Mouse (Mus musculus): ENCODE measurements around the gene Vti1a. TPM values are rescaled to one million over a fixed set of nuclear protein-coding genes. Genes with fewer than 3 reads are reported as not detected.

The Vti1a gene
- polyA plus RNA-seq, 1 experiment from 2014 or later: 26.1 TPM

- WGBS: 24% methylated on average over 5 of the region's 5 CpGs
- no peak for ATAC-seq (ENCODE audit: insufficient read depth, low FRiP score, low TSS enrichment)
- Histone ChIP-seq H3K4me3 (ENCODE audit: low read depth, low read length) (no peak overlapping the region), H3K36me3 (ENCODE audit: control insufficient read depth, insufficient read depth, low read length) (no peaks in the 10 kb centered on the region), H3K9ac (ENCODE audit: low read length) (no peak overlapping the region), H3K27ac (ENCODE audit: low read depth, low read length) (0 out of 2 replicates have a peak overlapping the region, but pooled peaks have one; percentile 34), H3K9me3 (ENCODE audit: control insufficient read depth, low read length) (no peaks in the 10 kb centered on the region), H3K27me3 (ENCODE audit: control insufficient read depth, insufficient read depth, low read length) (no peaks in the 10 kb centered on the region), H3K4me1 (ENCODE audit: control insufficient read depth, insufficient read depth, low read length) (no peaks in the 10 kb centered on the region; the same call in 1 of the 2 replicates), H3K4me2 (ENCODE audit: low read depth) (no peak overlapping the region)
- DNase-seq (ENCODE audit: low spot score): peak; percentile 27
Measured at GRCm38 (mm10) chr19:55662521-55663223, 346.6 kb downstream of the Vti1a start.

DNA sequence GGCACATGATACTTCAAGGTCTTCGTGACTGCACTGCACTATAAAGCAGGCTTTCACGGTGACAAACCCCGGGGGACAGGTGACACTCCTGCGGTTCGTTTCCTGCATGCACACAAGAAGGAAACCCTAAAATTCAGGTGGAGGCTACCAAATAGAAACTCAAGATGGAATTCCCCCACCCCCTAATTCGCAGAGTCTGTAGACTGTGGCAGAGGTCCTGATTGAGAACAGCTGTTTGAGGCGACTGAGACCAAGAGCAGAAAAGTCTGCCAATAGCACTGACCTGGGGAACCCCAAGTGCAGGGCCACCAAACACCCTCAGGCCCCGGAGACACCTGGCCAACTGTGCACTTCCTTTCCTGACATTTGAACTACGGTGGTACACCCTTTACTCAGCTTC, 351.7 kb downstream of the Vti1a start:
- Histone ChIP-seq H3K4me3 (ENCODE audit: low read depth, low read length) (no peak overlapping the region), H3K9ac (ENCODE audit: low read length) (no peak overlapping the region), H3K36me3 (ENCODE audit: control insufficient read depth, insufficient read depth, low read length) (no peaks in the 10 kb centered on the region), H3K4me2 (ENCODE audit: low read depth) (no peak overlapping the region), H3K27me3 (ENCODE audit: control insufficient read depth, insufficient read depth, low read length) (no peaks in the 10 kb centered on the region), H3K9me3 (ENCODE audit: control insufficient read depth, low read length) (no peaks in the 10 kb centered on the region), H3K27ac (ENCODE audit: low read depth, low read length) (no peak overlapping the region), H3K4me1 (ENCODE audit: control insufficient read depth, insufficient read depth, low read length) (0 out of 2 replicates have a peak, but pooled peaks cover 2% of the 10 kb centered on the region)
- WGBS: 75% methylated on average over 9 of the region's 9 CpGs
- DNase-seq (ENCODE audit: low spot score) (no peak), ATAC-seq (ENCODE audit: insufficient read depth, low FRiP score, low TSS enrichment) (no peak)

GRCm38 (mm10) chr19:55668896-55669295, 352.8 kb downstream of the Vti1a start:
- Histone ChIP-seq H3K4me1 (ENCODE audit: control insufficient read depth, insufficient read depth, low read length) (0 out of 2 replicates have a peak, but pooled peaks cover 2% of the 10 kb centered on the region), H3K9me3 (ENCODE audit: control insufficient read depth, low read length) (no peaks in the 10 kb centered on the region), H3K36me3 (ENCODE audit: control insufficient read depth, insufficient read depth, low read length) (no peaks in the 10 kb centered on the region), H3K4me3 (ENCODE audit: low read depth, low read length) (no peak overlapping the region), H3K4me2 (ENCODE audit: low read depth) (no peak overlapping the region), H3K9ac (ENCODE audit: low read length) (no peak overlapping the region), H3K27me3 (ENCODE audit: control insufficient read depth, insufficient read depth, low read length) (no peaks in the 10 kb centered on the region), H3K27ac (ENCODE audit: low read depth, low read length) (no peak overlapping the region)
- DNase-seq (ENCODE audit: low spot score): peak; percentile 48
- ATAC-seq (ENCODE audit: insufficient read depth, low FRiP score, low TSS enrichment): no peak
- WGBS: 30% methylated on average over 9 of the region's 9 CpGs

Other genes starting within 250 kb of the Vti1a start
- 20.3 and 20.4 TPM in 2 replicates for gene Gpam, start 189.1 kb upstream of the Vti1a start, polyA plus RNA-seq (2014; fragmentation: Nextera tagmentation; extraction: Ambion mirVana)
- not detected in 2 replicates for gene Tectb, start 135.6 kb upstream of the Vti1a start, polyA plus RNA-seq (2014; fragmentation: Nextera tagmentation; extraction: Ambion mirVana)
- gene Gucy2g, start 75.1 kb upstream of the Vti1a start, polyA plus RNA-seq (2014; fragmentation: Nextera tagmentation; extraction: Ambion mirVana): not detected in 2 replicates
- gene Acsl5, start 64.4 kb upstream of the Vti1a start, polyA plus RNA-seq (2014; fragmentation: Nextera tagmentation; extraction: Ambion mirVana): 19.4 and 20.8 TPM in 2 replicates
- 104 and 105 TPM in 2 replicates for gene Zdhhc6, start 263 bp upstream of the Vti1a start, polyA plus RNA-seq (2014; fragmentation: Nextera tagmentation; extraction: Ambion mirVana)

Data from neural tube, embryonic 11.5 days (tissue).